Mouse (Mus musculus) lung, embryonic 16.5 days (tissue): ENCODE data around the gene Hnrnpf. TPM values are rescaled to one million over a fixed set of nuclear protein-coding genes. Genes with fewer than 3 reads are reported as not detected.
A peak's percentile ranks its signal among the peaks of the same experiment; 100 is the strongest.

Experiments
- ATAC-seq: fragments of 200-750 bp; cut with Nextera tagmentation; 2 replicates; pipeline ENCODE4 v1.8.0; 2017; ENCODE audit warnings: low read depth, mild to moderate bottlenecking, moderate library complexity
- H3K27ac ChIP-seq: fragments of 300-500 bp; sonication (generic); 2 replicates; pipeline ENCODE4 v1.5.1; 2014; ENCODE audit warnings: mild to moderate bottlenecking, control low read depth, low read length
- H3K27me3 ChIP-seq: fragments of 300-500 bp; sonication (generic); 2 replicates; pipeline ENCODE4 v1.6.1; 2014; ENCODE audit warnings: low read depth, low read length, mixed read lengths; ENCODE audit not compliant: control insufficient read depth, insufficient read depth
- H3K36me3 ChIP-seq: fragments of 300-500 bp; sonication (generic); 2 replicates; pipeline ENCODE4 v1.6.1; 2014; ENCODE audit warnings: low read length; ENCODE audit not compliant: control insufficient read depth, insufficient read depth
- H3K4me1 ChIP-seq: fragments of 300-500 bp; sonication (generic); replicated peaks from 2 replicates; pipeline ENCODE4 v1.6.1; 2014; ENCODE audit warnings: low read length, mixed read lengths; ENCODE audit not compliant: control insufficient read depth, insufficient read depth
- H3K4me2 ChIP-seq: fragments of 300-500 bp; sonication (generic); 2 replicates; pipeline ENCODE4 v1.6.1; 2014; ENCODE audit warnings: low read depth, low read length, control low read depth
- H3K4me3 ChIP-seq: fragments of 300-500 bp; sonication (generic); 2 replicates; pipeline ENCODE4 v1.5.1; 2014; ENCODE audit warnings: mild to moderate bottlenecking, low read length, control low read depth
- H3K9ac ChIP-seq: fragments of 300-500 bp; sonication (generic); 2 replicates; pipeline ENCODE4 v1.6.1; 2014; ENCODE audit warnings: low read length, control low read depth
- H3K9me3 ChIP-seq: fragments of 300-500 bp; sonication (generic); 2 replicates; pipeline ENCODE4 v1.6.1; 2016; ENCODE audit warnings: low read length; ENCODE audit not compliant: control insufficient read depth
- WGBS: fragments of 180-500 bp; shearing (Covaris S2); extraction: QIAGEN DNeasy Blood & Tissue Kit; methylation state at CpG from one replicate; pipeline ENCODE4 v1.1.7; 2014; 5-methylcytosine and 5-hydroxymethylcytosine counted together
- microRNA-seq: library from miRNA; unstranded; fragments of <30 nt; microRNA quantifications from one replicate; pipeline ENCODE4, GENCODE M21; 2016
- polyA plus RNA-seq: library from polyadenylated mRNA; unstranded; fragments of >200 nt; fragmentation: Nextera tagmentation; extraction: Ambion mirVana; gene quantifications from 2 replicates; pipeline ENCODE4 v1.2.1, GENCODE M21; 2015

The Hnrnpf gene
- polyA plus RNA-seq, 1 experiment from 2014 or later, result 702 TPM

DNA sequence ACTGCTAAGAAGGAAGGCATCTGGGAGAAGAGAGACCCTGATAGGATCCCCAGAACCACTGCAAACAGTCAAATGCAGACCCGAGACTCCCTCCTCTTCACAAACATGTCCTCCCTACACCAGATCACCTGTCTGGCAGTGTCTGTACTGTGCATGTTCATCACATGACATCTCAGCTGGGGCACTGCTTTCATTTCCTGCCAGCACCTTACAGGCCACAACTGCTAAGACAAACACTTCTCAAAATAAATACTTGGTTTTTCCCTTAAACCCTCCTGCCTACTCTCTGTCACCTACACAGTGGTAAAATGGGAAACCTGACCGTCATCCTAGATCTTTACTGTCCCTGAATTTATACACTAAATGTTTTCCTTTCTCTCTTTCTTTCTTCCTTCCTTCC is 43.8 kb downstream of the Hnrnpf start:
- no peak overlapping the region for H3K4me3 ChIP-seq
- no peak overlapping the region for H3K4me2 ChIP-seq
- ATAC-seq, result no peak
- H3K36me3 ChIP-seq, result no peaks in the 10 kb centered on the region
- H3K9me3 ChIP-seq, result no peaks in the 10 kb centered on the region
- no peaks in the 10 kb centered on the region for H3K4me1 ChIP-seq
- H3K9ac ChIP-seq, result no peak overlapping the region
- 85% methylated on average over 2 of the region's 2 CpGs for WGBS
- H3K27ac ChIP-seq, result no peak overlapping the region
- H3K27me3 ChIP-seq, result no peaks in the 10 kb centered on the region

DNA sequence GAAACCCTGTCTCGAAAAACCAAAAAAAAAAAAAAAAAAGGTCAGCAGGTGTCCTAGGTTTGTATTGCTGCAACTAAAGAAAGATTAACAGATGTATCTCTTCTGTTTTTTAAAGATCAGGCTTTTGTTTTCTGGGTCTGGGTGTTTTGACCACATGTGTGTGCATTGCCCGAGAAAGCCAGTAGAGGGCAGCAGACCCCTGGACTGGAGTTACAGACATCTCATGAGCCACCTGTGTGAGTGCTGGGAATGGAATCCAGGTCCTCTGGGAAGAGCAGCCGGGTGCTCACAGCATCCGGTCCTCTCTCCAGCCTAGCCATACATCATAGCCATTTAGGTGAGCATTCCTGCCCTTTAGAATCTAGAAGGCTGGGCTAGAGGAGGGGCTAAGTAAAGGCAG is 52.2 kb downstream of the Hnrnpf start:
- no peaks in the 10 kb centered on the region for H3K9me3 ChIP-seq
- WGBS, result 89% methylated on average over 4 of the region's 4 CpGs

DNA sequence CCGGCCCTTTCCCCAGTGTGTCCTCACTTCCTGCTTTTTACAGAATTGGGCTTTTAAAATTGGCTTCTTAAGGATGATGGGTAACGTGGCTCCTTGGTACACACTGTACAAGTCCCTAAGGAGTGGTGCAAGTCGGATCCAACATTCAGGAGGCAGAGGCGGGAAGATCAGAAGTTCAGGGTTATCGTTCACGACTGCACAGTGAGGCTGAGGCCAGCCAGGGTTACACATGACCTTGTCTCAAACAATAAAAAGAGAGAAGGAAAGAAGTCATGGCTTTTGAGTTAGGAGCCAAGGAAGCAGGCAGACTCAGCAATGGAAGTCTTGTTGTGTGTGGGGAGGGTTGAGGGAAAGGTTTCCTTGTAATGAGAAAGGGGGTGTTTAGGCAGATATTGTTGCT is 56.0 kb downstream of the Hnrnpf start:
- Histone ChIP-seq H3K27me3 (no peaks in the 10 kb centered on the region), H3K4me1 (no peaks in the 10 kb centered on the region), H3K4me2 (no peak overlapping the region), H3K9me3 (no peaks in the 10 kb centered on the region), H3K27ac (no peak overlapping the region), H3K36me3 (no peaks in the 10 kb centered on the region), H3K4me3 (no peak overlapping the region), H3K9ac (no peak overlapping the region)
- ATAC-seq, result no peak
- WGBS, result 49% methylated on average over 6 of the region's 6 CpGs

More for the DNA sequence above, 52.2 kb downstream of the Hnrnpf start:
- Histone ChIP-seq H3K4me3 (no peak overlapping the region), H3K4me1 (no peaks in the 10 kb centered on the region), H3K36me3 (no peaks in the 10 kb centered on the region), H3K27ac (no peak overlapping the region), H3K9ac (no peak overlapping the region), H3K27me3 (no peaks in the 10 kb centered on the region), H3K4me2 (no peak overlapping the region)
- no peak for ATAC-seq

DNA sequence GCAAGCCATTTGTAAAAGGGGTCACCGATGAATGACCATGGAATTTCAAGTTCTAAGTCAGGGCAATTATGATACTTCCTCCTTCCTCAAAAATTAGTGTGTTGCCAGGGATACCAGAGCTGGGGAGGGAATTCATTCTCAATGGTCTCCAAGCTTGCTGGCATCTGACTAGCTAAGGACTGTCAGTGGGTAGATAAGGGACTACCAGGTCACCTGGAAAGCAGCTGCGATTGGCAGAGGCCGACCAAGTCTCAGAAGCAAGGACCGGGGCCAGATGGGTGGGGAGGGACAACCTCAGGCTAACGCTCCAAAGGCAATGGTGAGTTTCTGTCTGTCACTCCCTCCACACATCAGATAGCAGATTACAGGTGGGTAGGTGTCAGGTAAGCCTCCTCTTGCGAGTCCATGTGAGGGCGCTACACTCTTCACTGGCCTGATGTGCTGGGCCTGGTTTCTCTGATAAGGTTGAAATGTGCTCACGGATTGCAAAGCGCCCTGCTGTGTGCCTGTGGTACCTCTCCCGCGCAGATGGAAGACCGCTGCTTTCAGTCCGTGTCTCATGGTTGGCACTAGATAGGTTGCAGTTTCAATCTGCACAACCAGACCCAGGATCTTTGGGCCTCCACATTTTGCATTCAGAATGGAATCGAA is 56.9 kb downstream of the Hnrnpf start:
- ATAC-seq, result 0 out of 2 replicates have a peak, but pooled peaks have one; percentile 26
- Histone ChIP-seq H3K4me3 (no peak overlapping the region), H3K4me1 (no peaks in the 10 kb centered on the region), H3K36me3 (no peaks in the 10 kb centered on the region), H3K4me2 (no peak overlapping the region), H3K27me3 (no peaks in the 10 kb centered on the region), H3K9ac (no peak overlapping the region), H3K27ac (no peak overlapping the region), H3K9me3 (no peaks in the 10 kb centered on the region)
- WGBS, result 25% methylated on average over 14 of the region's 14 CpGs

DNA sequence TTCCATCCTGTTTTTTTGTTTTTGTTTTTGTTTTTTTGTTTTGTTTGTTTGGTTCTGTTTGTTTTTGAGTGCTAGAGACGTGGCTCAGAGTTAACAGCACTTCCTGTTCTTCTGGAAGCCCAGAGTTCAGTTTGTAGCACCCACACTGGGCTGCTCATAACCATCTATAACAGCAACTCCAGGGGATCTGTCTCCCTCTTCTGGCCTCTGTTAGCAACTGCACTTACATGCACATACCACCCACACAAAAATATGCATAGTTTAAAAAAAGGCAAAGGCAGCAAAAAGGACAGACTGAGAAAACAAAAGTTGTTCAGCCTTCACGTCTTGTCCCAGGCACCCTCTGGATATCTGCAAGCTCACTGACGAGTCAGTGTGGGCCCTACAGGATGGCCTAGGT is 63.1 kb downstream of the Hnrnpf start:
- ATAC-seq, result no peak
- Histone ChIP-seq H3K36me3 (no peaks in the 10 kb centered on the region), H3K9me3 (no peaks in the 10 kb centered on the region), H3K4me1 (no peaks in the 10 kb centered on the region), H3K4me2 (no peak overlapping the region), H3K9ac (no peak overlapping the region), H3K27ac (no peak overlapping the region), H3K4me3 (no peak overlapping the region), H3K27me3 (no peaks in the 10 kb centered on the region)
- WGBS, result 78% methylated on average over 3 of the region's 3 CpGs

DNA sequence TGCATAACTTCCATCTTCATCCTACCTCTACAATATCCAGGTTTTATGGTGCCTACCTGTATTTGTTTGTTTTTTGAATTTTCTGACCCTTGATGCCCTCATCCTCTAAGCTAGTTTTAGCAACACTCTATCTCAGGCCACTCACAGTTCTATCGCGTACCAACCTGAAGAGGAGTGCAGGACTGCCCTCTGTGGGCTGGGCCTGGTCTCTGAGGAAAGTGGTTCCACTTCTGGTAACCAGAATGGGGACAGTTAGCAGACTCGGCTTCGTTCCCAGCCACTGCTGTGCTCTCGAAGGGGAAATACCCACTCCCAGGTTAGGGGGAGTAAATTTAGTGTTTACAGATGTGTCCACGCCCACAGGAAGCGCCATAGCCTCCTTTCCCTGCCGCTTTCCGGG is 66.6 kb downstream of the Hnrnpf start:
- 31% methylated on average over 9 of the region's 9 CpGs for WGBS
- H3K9ac ChIP-seq, result no peak overlapping the region
- no peaks in the 10 kb centered on the region for H3K36me3 ChIP-seq
- H3K9me3 ChIP-seq, result no peaks in the 10 kb centered on the region
- H3K4me3 ChIP-seq, result no peak overlapping the region
- no peak overlapping the region for H3K27ac ChIP-seq
- ATAC-seq, result no peak
- H3K27me3 ChIP-seq, result no peaks in the 10 kb centered on the region
- H3K4me1 ChIP-seq, result no peaks in the 10 kb centered on the region
- no peak overlapping the region for H3K4me2 ChIP-seq

Small RNA genes lying within 50 kb of the gene (microRNA-seq; reads per million reads assigned to microRNA genes)
- not detected for gene Gm25535

Other genes with a start within 250 kb of the Hnrnpf start
- gene Zfp637, start 59.1 kb upstream of the Hnrnpf start, polyA plus RNA-seq, result 132 TPM in 2 replicates
- 5.9 and 7.5 TPM in 2 replicates for gene Zfp239, start 38.2 kb upstream of the Hnrnpf start, polyA plus RNA-seq
- 6.1 and 6.6 TPM in 2 replicates for gene Fxyd4, start 37.4 kb downstream of the Hnrnpf start, polyA plus RNA-seq
- 6.1 and 6.3 TPM in 2 replicates for gene Rasgef1a, start 111.1 kb downstream of the Hnrnpf start, polyA plus RNA-seq
- gene Csgalnact2, start 238.8 kb downstream of the Hnrnpf start, polyA plus RNA-seq, result 22.9 and 23.1 TPM in 2 replicates